Mouse (Mus musculus): ENCODE data around the gene Mmgt2. TPM values are rescaled to one million over a fixed set of nuclear protein-coding genes. Genes with fewer than 3 reads are reported as not detected.

Gene Mmgt2
- polyA plus RNA-seq, 1 experiment from 2014 or later, result 27.4 TPM

- Histone ChIP-seq H3K27ac (ENCODE audit: low read depth, low read length) (0 out of 2 replicates have a peak overlapping the region, but pooled peaks have one; percentile 16), H3K4me3 (ENCODE audit: low read depth, low read length) (no peak overlapping the region), H3K27me3 (ENCODE audit: control insufficient read depth, insufficient read depth, low read length) (no peaks in the 10 kb centered on the region), H3K9me3 (ENCODE audit: control insufficient read depth, low read length) (no peaks in the 10 kb centered on the region), H3K9ac (replicated peaks; ENCODE audit: low read depth, low read length) (no peak overlapping the region), H3K4me1 (ENCODE audit: control insufficient read depth, insufficient read depth, low read length) (peaks cover 33% of the 10 kb centered on the region), H3K36me3 (ENCODE audit: control insufficient read depth, insufficient read depth, low read length) (peaks cover 43% of the 10 kb centered on the region), H3K4me2 (ENCODE audit: low read depth, low read length) (no peak overlapping the region)
- ATAC-seq (ENCODE audit: low read depth), result no peak
- WGBS, result 66% methylated on average over 10 of the region's 10 CpGs
These were observed 41.9 kb upstream of the Mmgt2 start for GRCm38 (mm10) chr11:62606299-62607169.

- WGBS, result 64% methylated on average over 10 of the region's 10 CpGs
- Histone ChIP-seq H3K27ac (ENCODE audit: low read depth, low read length) (0 out of 2 replicates have a peak overlapping the region, but pooled peaks have one; percentile 16), H3K9ac (replicated peaks; ENCODE audit: low read depth, low read length) (no peak overlapping the region), H3K4me2 (ENCODE audit: low read depth, low read length) (no peak overlapping the region), H3K27me3 (ENCODE audit: control insufficient read depth, insufficient read depth, low read length) (no peaks in the 10 kb centered on the region), H3K4me3 (ENCODE audit: low read depth, low read length) (no peak overlapping the region), H3K36me3 (ENCODE audit: control insufficient read depth, insufficient read depth, low read length) (peaks cover 43% of the 10 kb centered on the region), H3K9me3 (ENCODE audit: control insufficient read depth, low read length) (no peaks in the 10 kb centered on the region), H3K4me1 (ENCODE audit: control insufficient read depth, insufficient read depth, low read length) (peaks cover 28% of the 10 kb centered on the region)
- ATAC-seq (ENCODE audit: low read depth), result no peak
These were observed 41.1 kb upstream of the Mmgt2 start for GRCm38 (mm10) chr11:62607170-62607951.

- Histone ChIP-seq H3K36me3 (ENCODE audit: control insufficient read depth, insufficient read depth, low read length) (peaks cover 43% of the 10 kb centered on the region), H3K27me3 (ENCODE audit: control insufficient read depth, insufficient read depth, low read length) (no peaks in the 10 kb centered on the region), H3K27ac (ENCODE audit: low read depth, low read length) (no peak overlapping the region), H3K9me3 (ENCODE audit: control insufficient read depth, low read length) (no peaks in the 10 kb centered on the region), H3K9ac (replicated peaks; ENCODE audit: low read depth, low read length) (no peak overlapping the region), H3K4me3 (ENCODE audit: low read depth, low read length) (no peak overlapping the region), H3K4me2 (ENCODE audit: low read depth, low read length) (no peak overlapping the region), H3K4me1 (ENCODE audit: control insufficient read depth, insufficient read depth, low read length) (peaks cover 33% of the 10 kb centered on the region)
- 100% methylated on average over 1 of the region's 1 CpGs for WGBS
- no peak for ATAC-seq (ENCODE audit: low read depth)
These were observed 40.6 kb upstream of the Mmgt2 start for GRCm38 (mm10) chr11:62607952-62608201.

- H3K9me3 ChIP-seq (ENCODE audit: control insufficient read depth, low read length), result no peaks in the 10 kb centered on the region
- WGBS, result 88% methylated on average over 10 of the region's 10 CpGs
- H3K9ac ChIP-seq (replicated peaks; ENCODE audit: low read depth, low read length), result no peak overlapping the region
- H3K4me1 ChIP-seq (ENCODE audit: control insufficient read depth, insufficient read depth, low read length), result peaks cover 33% of the 10 kb centered on the region
- no peak for ATAC-seq (ENCODE audit: low read depth)
- H3K4me3 ChIP-seq (ENCODE audit: low read depth, low read length), result no peak overlapping the region
- no peak overlapping the region for H3K27ac ChIP-seq (ENCODE audit: low read depth, low read length)
- peaks cover 42% of the 10 kb centered on the region for H3K36me3 ChIP-seq (ENCODE audit: control insufficient read depth, insufficient read depth, low read length)
- no peak overlapping the region for H3K4me2 ChIP-seq (ENCODE audit: low read depth, low read length)
- H3K27me3 ChIP-seq (ENCODE audit: control insufficient read depth, insufficient read depth, low read length), result no peaks in the 10 kb centered on the region
These were observed 39.4 kb upstream of the Mmgt2 start for GRCm38 (mm10) chr11:62608826-62609675.

- Histone ChIP-seq H3K4me1 (ENCODE audit: control insufficient read depth, insufficient read depth, low read length) (peaks cover 27% of the 10 kb centered on the region), H3K27me3 (ENCODE audit: control insufficient read depth, insufficient read depth, low read length) (no peaks in the 10 kb centered on the region), H3K36me3 (ENCODE audit: control insufficient read depth, insufficient read depth, low read length) (peaks cover 30% of the 10 kb centered on the region), H3K4me2 (ENCODE audit: low read depth, low read length) (no peak overlapping the region), H3K4me3 (ENCODE audit: low read depth, low read length) (no peak overlapping the region), H3K9ac (replicated peaks; ENCODE audit: low read depth, low read length) (no peak overlapping the region), H3K27ac (ENCODE audit: low read depth, low read length) (no peak overlapping the region), H3K9me3 (ENCODE audit: control insufficient read depth, low read length) (no peaks in the 10 kb centered on the region)
- ATAC-seq (ENCODE audit: low read depth), result no peak
- WGBS, result 91% methylated on average over 6 of the region's 6 CpGs
These were observed 38.2 kb upstream of the Mmgt2 start for GRCm38 (mm10) chr11:62610304-62610703.

- no peak overlapping the region for H3K4me3 ChIP-seq (ENCODE audit: low read depth, low read length)
- WGBS, result 39% methylated on average over 10 of the region's 10 CpGs
- H3K4me1 ChIP-seq (ENCODE audit: control insufficient read depth, insufficient read depth, low read length), result peaks cover 14% of the 10 kb centered on the region; the same call in 1 of the 2 replicates
- H3K27ac ChIP-seq (ENCODE audit: low read depth, low read length), result peak overlapping the region; percentile 94
- no peak for ATAC-seq (ENCODE audit: low read depth)
- H3K27me3 ChIP-seq (ENCODE audit: control insufficient read depth, insufficient read depth, low read length), result no peaks in the 10 kb centered on the region
- H3K9me3 ChIP-seq (ENCODE audit: control insufficient read depth, low read length), result no peaks in the 10 kb centered on the region
- H3K4me2 ChIP-seq (ENCODE audit: low read depth, low read length), result 0 out of 2 replicates have a peak overlapping the region, but pooled peaks have one; percentile 45
- H3K9ac ChIP-seq (replicated peaks; ENCODE audit: low read depth, low read length), result peak overlapping the region; percentile 25; the same call in 1 of the 2 replicates
- peaks cover 7% of the 10 kb centered on the region; the same call in 1 of the 2 replicates for H3K36me3 ChIP-seq (ENCODE audit: control insufficient read depth, insufficient read depth, low read length)
These were observed 35.9 kb upstream of the Mmgt2 start for GRCm38 (mm10) chr11:62612604-62613003.

GRCm38 (mm10) chr11:62613657-62614365 lies 34.7 kb upstream of the Mmgt2 start:
- WGBS, result 4% methylated on average over 19 of the region's 19 CpGs
- Histone ChIP-seq H3K27ac (ENCODE audit: low read depth, low read length) (peak overlapping the region; percentile 94), H3K9ac (replicated peaks; ENCODE audit: low read depth, low read length) (peak overlapping the region; percentile 37), H3K4me2 (ENCODE audit: low read depth, low read length) (peak overlapping the region; percentile 45), H3K9me3 (ENCODE audit: control insufficient read depth, low read length) (no peaks in the 10 kb centered on the region), H3K4me3 (ENCODE audit: low read depth, low read length) (peak overlapping the region; percentile 17; the same call in 1 of the 2 replicates), H3K4me1 (ENCODE audit: control insufficient read depth, insufficient read depth, low read length) (peaks cover 14% of the 10 kb centered on the region; the same call in 1 of the 2 replicates), H3K36me3 (ENCODE audit: control insufficient read depth, insufficient read depth, low read length) (peaks cover 5% of the 10 kb centered on the region; the same call in 1 of the 2 replicates), H3K27me3 (ENCODE audit: control insufficient read depth, insufficient read depth, low read length) (no peaks in the 10 kb centered on the region)
- peak; percentile 94 for ATAC-seq (ENCODE audit: low read depth)

GRCm38 (mm10) chr11:62614876-62615410 lies 33.5 kb upstream of the Mmgt2 start:
- ATAC-seq (ENCODE audit: low read depth), result no peak
- Histone ChIP-seq H3K36me3 (ENCODE audit: control insufficient read depth, insufficient read depth, low read length) (no peaks in the 10 kb centered on the region), H3K27ac (ENCODE audit: low read depth, low read length) (peak overlapping the region; percentile 94), H3K27me3 (ENCODE audit: control insufficient read depth, insufficient read depth, low read length) (no peaks in the 10 kb centered on the region), H3K4me2 (ENCODE audit: low read depth, low read length) (no peak overlapping the region), H3K9ac (replicated peaks; ENCODE audit: low read depth, low read length) (no peak overlapping the region), H3K9me3 (ENCODE audit: control insufficient read depth, low read length) (no peaks in the 10 kb centered on the region), H3K4me1 (ENCODE audit: control insufficient read depth, insufficient read depth, low read length) (peaks cover 14% of the 10 kb centered on the region; the same call in 1 of the 2 replicates), H3K4me3 (ENCODE audit: low read depth, low read length) (no peak overlapping the region)
- WGBS, result 75% methylated on average over 8 of the region's 8 CpGs
